Mouse (Mus musculus) ES-Bruce4 (cell line): ENCODE measurements at regions not wholly inside any gene's neighbourhood (a gene's known extent, or its start where the extent isn't known, plus 50 kb on each side); places are given as distances from the start of the nearest gene placed in this dataset.

Source experiments
- EP300 ChIP-seq: IDR thresholded peaks from 2 replicates; pipeline ENCODE4 v1.6.1; 2011; ENCODE audit warnings: low read depth, low read length; ENCODE audit not compliant: insufficient read depth
- POLR2A ChIP-seq: IDR thresholded peaks from one replicate; pipeline ENCODE4 v1.8.1; 2011; ENCODE audit warnings: low read length; ENCODE audit not compliant: insufficient read depth

DNA sequence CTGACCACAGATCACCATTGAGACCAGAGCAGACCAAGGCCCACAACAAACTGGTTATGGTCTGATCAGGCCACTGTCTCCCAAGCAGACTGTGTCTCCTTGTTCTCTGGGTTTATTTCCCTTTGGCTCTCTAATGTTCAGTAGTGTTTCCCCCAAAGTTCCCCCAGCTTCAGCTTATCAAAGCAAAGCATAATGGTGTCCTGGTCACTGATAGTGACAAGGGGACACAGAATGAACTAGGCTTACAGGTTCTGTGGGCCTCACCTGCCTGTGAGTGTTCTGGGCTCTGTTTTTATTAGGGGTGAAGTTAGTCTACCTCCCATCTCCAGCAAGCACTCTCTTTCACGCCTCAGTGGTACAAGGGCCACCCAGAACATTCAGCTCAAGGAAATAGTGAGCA is 92.7 kb downstream of the Cd24a start:
- TF ChIP-seq POLR2A (no peak), EP300 (no peak)
